Mouse (Mus musculus) B cell, adult (primary cell): ENCODE results near the gene Zfp160. TPM values are rescaled to one million over a fixed set of nuclear protein-coding genes. Genes with fewer than 3 reads are reported as not detected.

Source experiments
- total RNA-seq: library from RNA; stranded (reverse); gene quantifications from 4 replicates; pipeline ENCODE4 v1.2.4, GENCODE M21; 2023; ENCODE audit not compliant: inconsistent age

The Zfp160 gene
- total RNA-seq: 14.4 to 18.0 TPM (median 16.1 TPM) in 4 replicates

GRCm38 (mm10) chr17:21008382-21009331 lies at the start of gene Zfp160:
TSS of gene Zfp160 (plus strand) at chr17:21008903.

DNA sequence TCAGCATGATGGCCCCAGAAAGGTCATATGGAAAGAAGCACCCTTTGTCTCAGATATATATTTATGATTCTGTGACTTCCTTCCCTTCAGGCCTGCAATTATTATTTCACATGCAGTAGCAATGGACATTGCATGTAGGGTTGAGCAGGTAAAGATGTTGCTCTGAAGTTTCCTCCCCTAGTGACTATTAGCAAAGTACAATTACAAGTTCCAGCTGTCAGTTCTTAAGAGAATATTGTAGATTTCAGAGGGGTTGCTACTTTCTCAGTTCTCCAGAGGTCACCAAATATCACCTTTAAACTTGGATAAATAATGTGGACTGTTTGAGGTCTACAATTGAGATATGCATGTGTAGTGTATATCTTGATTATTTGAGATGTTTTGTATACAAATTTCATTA lies 12.3 kb upstream of the Zfp160 start, which contains the start of gene Vmn1r233:
Vmn1r233 (minus strand) TSS at position 101 of the 400 bp plus-strand sequence.

Other genes starting within 250 kb of the Zfp160 start
- gene Vmn1r228, start 222.7 kb upstream of the Zfp160 start, total RNA-seq: not detected in 4 replicates
- gene Vmn1r229, start 197.3 kb upstream of the Zfp160 start, total RNA-seq: 0.06 TPM in 2 of 4 replicates, not detected in the others
- gene Vmn1r230, start 168.5 kb upstream of the Zfp160 start, total RNA-seq: not detected in 4 replicates
- gene Vmn1r231, start 103.8 kb upstream of the Zfp160 start, total RNA-seq: not detected in 4 replicates
- not detected in 4 replicates for gene Vmn1r232, start 89.2 kb upstream of the Zfp160 start, total RNA-seq
- 270 to 318 TPM (median 301 TPM) in 4 replicates for gene Ppp2r1a, start 63.6 kb upstream of the Zfp160 start, total RNA-seq
- not detected in 4 replicates for gene Vmn1r233, start 12.4 kb upstream of the Zfp160 start, total RNA-seq
- gene Vmn1r234, start 217.2 kb downstream of the Zfp160 start, total RNA-seq: not detected in 4 replicates
- gene Vmn1r235, start 247.5 kb downstream of the Zfp160 start, total RNA-seq: not detected in 4 replicates